Mouse (Mus musculus) cerebellum, adult 2 months (tissue): ENCODE measurements around the gene Zfp646.
"Not testable (repeated sequence)": the region's sequence is repeated elsewhere in the genome, so short reads cannot be mapped to it uniquely, and the experiment has no call there.

Source experiments
- CTCF ChIP-seq: fragments of 200-500 bp; IDR thresholded peaks from 2 replicates; pipeline ENCODE4 v1.5.1; 2011; ENCODE audit warnings: low read depth, mild to moderate bottlenecking, control low read depth, low read length, moderate library complexity, borderline replicate concordance; ENCODE audit not compliant: insufficient read depth
- POLR2A ChIP-seq: fragments of 200-500 bp; IDR thresholded peaks from 2 replicates; pipeline ENCODE4 v1.6.1; 2011; ENCODE audit warnings: low read length, control low read depth, borderline replicate concordance; ENCODE audit not compliant: insufficient read depth

DNA sequence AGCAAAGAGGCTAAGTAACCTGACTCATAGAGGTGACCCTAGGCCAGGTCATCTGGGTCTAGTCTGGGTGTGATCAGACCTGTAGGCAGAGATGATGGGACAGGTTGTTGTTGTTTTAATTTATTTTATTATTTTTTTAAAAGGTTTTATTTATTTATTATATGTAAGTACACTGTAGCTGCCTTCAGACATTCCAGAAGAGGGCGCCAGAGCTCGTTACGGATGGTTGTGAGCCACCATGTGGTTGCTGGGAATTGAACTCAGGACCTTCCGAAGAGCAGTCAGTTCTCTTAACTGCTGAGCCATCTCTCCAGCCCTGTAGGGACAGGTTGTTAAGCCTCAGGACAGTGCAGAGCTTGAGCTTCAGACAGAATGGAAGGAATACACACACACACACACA is 38.1 kb upstream of the Zfp646 start:
- TF ChIP-seq POLR2A: not testable (repeated sequence)
- 0 out of 2 replicates have a peak, but pooled peaks have one; percentile 17 for TF ChIP-seq CTCF
